Mouse (Mus musculus): Measurements from ENCODE around the gene Zranb1. TPM values are rescaled to one million over a fixed set of nuclear protein-coding genes. Genes with fewer than 3 reads are reported as not detected.

Zranb1 gene
- total and polyA plus RNA-seq, 3 experiments, result 1.9 to 39.2 (median 35.6) TPM

- no peak for TF ChIP-seq TAL1 (conservative IDR thresholded peaks at IDR 0.05; ENCODE audit: low read depth, low read length)
- TF ChIP-seq POLR2AphosphoS5 (IDR thresholded peaks at IDR 0.05; ENCODE audit: insufficient replicate concordance, low read depth, low read length), result no peak
- TF ChIP-seq GATA2 (IDR thresholded peaks at IDR 0.05; ENCODE audit: borderline replicate concordance, low read depth, low read length), result no peak
- TF ChIP-seq CTCF (IDR thresholded peaks at IDR 0.05; ENCODE audit: low read depth, low read length), result no peak
- TF ChIP-seq GATA1 (IDR thresholded peaks at IDR 0.05; ENCODE audit: borderline replicate concordance, low read length), result no peak
- H3K36me3 ChIP-seq (replicated peaks), result peaks cover 24% of the 10 kb centered on the region
- no peak overlapping the region for H3K4me3 ChIP-seq (ENCODE audit: low read depth, low read length)
- H3K27me3 ChIP-seq (ENCODE audit: insufficient read depth, low read length), result no peaks in the 10 kb centered on the region
- H3K9me3 ChIP-seq (replicated peaks), result no peaks in the 10 kb centered on the region
- no peaks in the 10 kb centered on the region for H3K4me1 ChIP-seq (ENCODE audit: insufficient read depth, low read depth, low read length)
- ATAC-seq (ENCODE audit: extremely low read depth, insufficient number of reproducible peaks, low FRiP score, poor library complexity, severe bottlenecking), result no peak
- no peak for DNase-seq (ENCODE audit: low spot score)
Measured at GRCm38 (mm10) chr7:132965707-132966106, 34.8 kb downstream of the Zranb1 start.

GRCm38 (mm10) chr7:132972079-132972478 is 41.1 kb downstream of the Zranb1 start:
- H3K36me3 ChIP-seq (replicated peaks), result peaks cover 49% of the 10 kb centered on the region

GRCm38 (mm10) chr7:132976079-132976478 is 45.1 kb downstream of the Zranb1 start:
- peaks cover 44% of the 10 kb centered on the region for H3K36me3 ChIP-seq (replicated peaks)
- DNase-seq (ENCODE audit: low spot score) (no peak), ATAC-seq (ENCODE audit: extremely low read depth, insufficient number of reproducible peaks, low FRiP score, poor library complexity, severe bottlenecking) (no peak)
- H3K4me1 ChIP-seq (ENCODE audit: insufficient read depth, low read depth, low read length), result no peaks in the 10 kb centered on the region
- TF ChIP-seq CTCF (IDR thresholded peaks at IDR 0.05; ENCODE audit: low read depth, low read length) (no peak), GATA1 (IDR thresholded peaks at IDR 0.05; ENCODE audit: borderline replicate concordance, low read length) (no peak), GATA2 (IDR thresholded peaks at IDR 0.05; ENCODE audit: borderline replicate concordance, low read depth, low read length) (no peak), POLR2AphosphoS5 (IDR thresholded peaks at IDR 0.05; ENCODE audit: insufficient replicate concordance, low read depth, low read length) (no peak), TAL1 (conservative IDR thresholded peaks at IDR 0.05; ENCODE audit: low read depth, low read length) (no peak)
- H3K9me3 ChIP-seq (replicated peaks), result no peaks in the 10 kb centered on the region
- H3K4me3 ChIP-seq (ENCODE audit: low read depth, low read length), result no peak overlapping the region
- H3K27me3 ChIP-seq (ENCODE audit: insufficient read depth, low read length), result no peaks in the 10 kb centered on the region

More at GRCm38 (mm10) chr7:132972079-132972478, 41.1 kb downstream of the Zranb1 start:
- Histone ChIP-seq H3K4me3 (ENCODE audit: low read depth, low read length) (no peak overlapping the region), H3K27me3 (ENCODE audit: insufficient read depth, low read length) (no peaks in the 10 kb centered on the region), H3K9me3 (replicated peaks) (no peaks in the 10 kb centered on the region), H3K4me1 (ENCODE audit: insufficient read depth, low read depth, low read length) (no peaks in the 10 kb centered on the region)
- TF ChIP-seq GATA2 (IDR thresholded peaks at IDR 0.05; ENCODE audit: borderline replicate concordance, low read depth, low read length), result no peak
- TF ChIP-seq POLR2AphosphoS5 (IDR thresholded peaks at IDR 0.05; ENCODE audit: insufficient replicate concordance, low read depth, low read length), result no peak
- TF ChIP-seq CTCF (IDR thresholded peaks at IDR 0.05; ENCODE audit: low read depth, low read length), result no peak
- ATAC-seq (ENCODE audit: extremely low read depth, insufficient number of reproducible peaks, low FRiP score, poor library complexity, severe bottlenecking) (no peak), DNase-seq (ENCODE audit: low spot score) (no peak)

DNA sequence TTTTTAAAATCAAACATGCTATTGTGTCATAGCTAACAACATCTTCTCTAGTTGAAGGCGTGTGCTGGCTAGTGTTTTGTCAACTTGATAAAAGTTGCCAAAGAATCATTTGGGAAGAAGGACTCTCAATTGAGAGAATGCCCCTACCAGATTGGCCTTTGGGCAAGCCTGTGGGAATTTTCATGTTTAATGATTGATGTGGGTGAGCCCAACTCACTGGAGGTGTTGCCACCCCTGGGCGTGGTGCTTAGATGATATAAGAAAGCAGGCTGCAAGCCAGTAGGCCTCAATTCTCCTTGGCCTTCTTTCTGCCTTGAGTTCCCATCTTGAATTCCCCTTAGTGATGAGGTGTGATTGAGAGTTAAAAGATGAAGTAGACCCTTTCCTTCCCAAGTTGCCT is 47.0 kb downstream of the Zranb1 start:
- no peak for TF ChIP-seq POLR2AphosphoS5 (IDR thresholded peaks at IDR 0.05; ENCODE audit: insufficient replicate concordance, low read depth, low read length)
- no peak for TF ChIP-seq GATA2 (IDR thresholded peaks at IDR 0.05; ENCODE audit: borderline replicate concordance, low read depth, low read length)
- TF ChIP-seq CTCF (IDR thresholded peaks at IDR 0.05; ENCODE audit: low read depth, low read length), result no peak
- no peak for TF ChIP-seq TAL1 (conservative IDR thresholded peaks at IDR 0.05; ENCODE audit: low read depth, low read length)
- TF ChIP-seq GATA1 (IDR thresholded peaks at IDR 0.05; ENCODE audit: borderline replicate concordance, low read length), result no peak
- Histone ChIP-seq H3K9me3 (replicated peaks) (no peaks in the 10 kb centered on the region), H3K4me3 (ENCODE audit: low read depth, low read length) (no peak overlapping the region), H3K4me1 (ENCODE audit: insufficient read depth, low read depth, low read length) (no peaks in the 10 kb centered on the region), H3K27me3 (ENCODE audit: insufficient read depth, low read length) (no peaks in the 10 kb centered on the region), H3K36me3 (replicated peaks) (peaks cover 55% of the 10 kb centered on the region)
- DNase-seq (ENCODE audit: low spot score) (no peak), ATAC-seq (ENCODE audit: extremely low read depth, insufficient number of reproducible peaks, low FRiP score, poor library complexity, severe bottlenecking) (no peak)

DNA sequence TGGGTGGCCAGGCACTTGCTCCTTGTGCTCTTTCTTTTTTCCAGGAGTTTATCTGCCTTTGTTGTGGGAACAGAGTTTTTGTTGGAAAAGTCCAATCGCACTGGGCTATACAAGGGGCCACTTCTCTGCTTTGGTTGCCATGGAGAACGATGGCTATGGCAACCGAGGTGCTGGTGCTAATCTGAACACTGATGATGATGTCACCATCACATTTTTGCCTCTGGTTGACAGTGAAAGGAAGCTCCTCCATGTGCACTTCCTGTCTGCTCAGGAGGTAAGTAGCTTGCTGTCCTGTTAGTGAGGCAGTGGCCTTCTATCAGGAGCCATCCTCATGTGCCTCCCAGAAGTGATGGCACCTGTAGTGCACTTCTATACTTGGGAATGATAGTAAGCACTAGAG is 51.7 kb downstream of the Zranb1 start:
- DNase-seq (ENCODE audit: low spot score) (no peak), ATAC-seq (ENCODE audit: extremely low read depth, insufficient number of reproducible peaks, low FRiP score, poor library complexity, severe bottlenecking) (no peak)
- no peaks in the 10 kb centered on the region for H3K4me1 ChIP-seq (ENCODE audit: insufficient read depth, low read depth, low read length)
- H3K27me3 ChIP-seq (ENCODE audit: insufficient read depth, low read length), result no peaks in the 10 kb centered on the region
- no peak for TF ChIP-seq GATA1 (IDR thresholded peaks at IDR 0.05; ENCODE audit: borderline replicate concordance, low read length)
- TF ChIP-seq POLR2AphosphoS5 (IDR thresholded peaks at IDR 0.05; ENCODE audit: insufficient replicate concordance, low read depth, low read length), result no peak
- no peak for TF ChIP-seq GATA2 (IDR thresholded peaks at IDR 0.05; ENCODE audit: borderline replicate concordance, low read depth, low read length)
- no peak for TF ChIP-seq TAL1 (conservative IDR thresholded peaks at IDR 0.05; ENCODE audit: low read depth, low read length)
- TF ChIP-seq CTCF (IDR thresholded peaks at IDR 0.05; ENCODE audit: low read depth, low read length), result no peak
- H3K36me3 ChIP-seq (replicated peaks), result peaks cover 63% of the 10 kb centered on the region
- no peaks in the 10 kb centered on the region for H3K9me3 ChIP-seq (replicated peaks)
- no peak overlapping the region for H3K4me3 ChIP-seq (ENCODE audit: low read depth, low read length)

DNA sequence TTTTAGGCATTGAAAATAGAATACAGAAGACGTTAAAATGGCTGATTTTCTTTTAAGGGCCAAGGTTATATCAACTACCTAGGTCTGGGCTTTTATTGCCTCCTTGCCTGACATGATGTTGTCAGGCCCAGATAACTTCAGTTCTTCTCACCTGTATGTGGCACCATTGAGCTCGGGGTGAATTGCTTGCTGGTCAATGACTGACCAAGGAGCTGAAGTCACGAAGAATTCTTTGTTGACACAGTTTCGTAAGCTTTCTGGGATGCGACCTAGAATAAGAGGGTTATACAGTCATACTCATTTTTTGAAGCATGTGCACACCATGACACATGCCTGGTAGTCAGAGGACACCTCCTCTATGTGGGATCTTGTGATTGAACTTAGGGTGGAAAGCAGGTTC is 58.9 kb downstream of the Zranb1 start:
- H3K4me1 ChIP-seq (ENCODE audit: insufficient read depth, low read depth, low read length), result 0 out of 2 replicates have a peak, but pooled peaks cover 3% of the 10 kb centered on the region
- H3K9me3 ChIP-seq (replicated peaks), result no peaks in the 10 kb centered on the region
- TF ChIP-seq POLR2AphosphoS5 (IDR thresholded peaks at IDR 0.05; ENCODE audit: insufficient replicate concordance, low read depth, low read length), result no peak
- TF ChIP-seq CTCF (IDR thresholded peaks at IDR 0.05; ENCODE audit: low read depth, low read length), result no peak
- no peak for TF ChIP-seq TAL1 (conservative IDR thresholded peaks at IDR 0.05; ENCODE audit: low read depth, low read length)
- no peak for TF ChIP-seq GATA2 (IDR thresholded peaks at IDR 0.05; ENCODE audit: borderline replicate concordance, low read depth, low read length)
- no peak for TF ChIP-seq GATA1 (IDR thresholded peaks at IDR 0.05; ENCODE audit: borderline replicate concordance, low read length)
- H3K4me3 ChIP-seq (ENCODE audit: low read depth, low read length), result no peak overlapping the region
- peaks cover 88% of the 10 kb centered on the region for H3K36me3 ChIP-seq (replicated peaks)
- no peaks in the 10 kb centered on the region for H3K27me3 ChIP-seq (ENCODE audit: insufficient read depth, low read length)
- no peak for DNase-seq (ENCODE audit: low spot score)
- ATAC-seq (ENCODE audit: extremely low read depth, insufficient number of reproducible peaks, low FRiP score, poor library complexity, severe bottlenecking), result no peak

Data from G1E (cell line).